Mouse (Mus musculus) stomach, embryonic 16.5 days (tissue): ENCODE data around the gene Erp27. TPM values are rescaled to one million over a fixed set of nuclear protein-coding genes. Genes with fewer than 3 reads are reported as not detected.
"Not testable (repeated sequence)": the region's sequence is repeated elsewhere in the genome, so short reads cannot be mapped to it uniquely, and the experiment has no call there.

Source experiments
- ATAC-seq: fragments of 200-750 bp; cut with Nextera tagmentation; 2 replicates; pipeline ENCODE4 v1.8.0; 2017; ENCODE audit warnings: moderate number of reproducible peaks, moderate TSS enrichment; ENCODE audit not compliant: insufficient read depth, low FRiP score
- H3K27ac ChIP-seq: fragments of 300-500 bp; sonication (generic); 2 replicates; pipeline ENCODE4 v1.5.1; 2014; ENCODE audit warnings: low read length
- H3K27me3 ChIP-seq: fragments of 300-500 bp; sonication (generic); 2 replicates; pipeline ENCODE4 v1.6.1; 2014; ENCODE audit warnings: low read length, control low read depth, mixed read lengths; ENCODE audit not compliant: control insufficient read depth, insufficient read depth
- H3K36me3 ChIP-seq: fragments of 300-500 bp; sonication (generic); 2 replicates; pipeline ENCODE4 v1.6.1; 2014; ENCODE audit warnings: low read length; ENCODE audit not compliant: control insufficient read depth, insufficient read depth
- H3K4me1 ChIP-seq: fragments of 300-500 bp; sonication (generic); 2 replicates; pipeline ENCODE4 v1.6.1; 2014; ENCODE audit warnings: low read length, control low read depth, mixed read lengths; ENCODE audit not compliant: control insufficient read depth, insufficient read depth
- H3K4me2 ChIP-seq: fragments of 300-500 bp; sonication (generic); 2 replicates; pipeline ENCODE4 v1.6.1; 2014; ENCODE audit warnings: low read depth, low read length, mixed read lengths
- H3K4me3 ChIP-seq: fragments of 300-500 bp; sonication (generic); replicated peaks from 2 replicates; pipeline ENCODE4 v1.5.1; 2014; ENCODE audit warnings: mild to moderate bottlenecking, low read length
- H3K9ac ChIP-seq: fragments of 300-500 bp; sonication (generic); 2 replicates; pipeline ENCODE4 v1.6.1; 2014; ENCODE audit warnings: low read length
- H3K9me3 ChIP-seq: fragments of 300-500 bp; sonication (generic); replicated peaks from 2 replicates; pipeline ENCODE4 v1.6.1; 2016; ENCODE audit warnings: low read length, control low read depth; ENCODE audit not compliant: control insufficient read depth
- WGBS: fragments of 180-500 bp; shearing (Covaris S2); extraction: QIAGEN DNeasy Blood & Tissue Kit; methylation state at CpG from one replicate; pipeline ENCODE4 v1.1.7; 2014; 5-methylcytosine and 5-hydroxymethylcytosine counted together
- polyA plus RNA-seq: library from polyadenylated mRNA; unstranded; fragments of >200 nt; fragmentation: Nextera tagmentation; extraction: Ambion mirVana; gene quantifications from 2 replicates; pipeline ENCODE4 v1.2.1, GENCODE M21; 2015

Gene Erp27
- 41.0 and 44.8 TPM in 2 replicates for polyA plus RNA-seq

GRCm38 (mm10) chr6:136922080-136922479 lies at the start of gene Erp27:
Gene Erp27 (minus strand): TSS chr6:136922180.
- Histone ChIP-seq H3K36me3 (no peaks in the 10 kb centered on the region), H3K27ac (0 out of 2 replicates have a peak within 1 kb of the TSS, but pooled peaks have one; percentile 18), H3K9me3 (no peaks in the 10 kb centered on the region), H3K4me3 (no peak within 1 kb of the TSS), H3K27me3 (no peaks in the 10 kb centered on the region), H3K4me1 (no peaks in the 10 kb centered on the region; the same call in 1 of the 2 replicates), H3K9ac (peak within 1 kb of the TSS; percentile 22), H3K4me2 (no peak within 1 kb of the TSS)
- WGBS = 56% methylated on average over 5 of the region's 5 CpGs
- ATAC-seq = 0 out of 2 replicates have a peak, but pooled peaks have one; percentile 47

GRCm38 (mm10) chr6:136968877-136969276 lies 46.9 kb upstream of the Erp27 start:
- peak overlapping the region; percentile 53; the same call in 1 of the 2 replicates for H3K27ac ChIP-seq
- WGBS = 14% methylated on average over 4 of the region's 4 CpGs

GRCm38 (mm10) chr6:136967466-136967865 lies 45.5 kb upstream of the Erp27 start:
- H3K9me3 ChIP-seq = no peaks in the 10 kb centered on the region
- H3K4me2 ChIP-seq = no peak overlapping the region
- no peak overlapping the region for H3K9ac ChIP-seq
- H3K27me3 ChIP-seq = no peaks in the 10 kb centered on the region
- H3K4me3 ChIP-seq = no peak overlapping the region
- peaks cover 3% of the 10 kb centered on the region; the same call in 1 of the 2 replicates for H3K4me1 ChIP-seq
- no peak for ATAC-seq
- 70% methylated on average over 4 of the region's 4 CpGs for WGBS
- no peak overlapping the region for H3K27ac ChIP-seq
- no peaks in the 10 kb centered on the region for H3K36me3 ChIP-seq

More at GRCm38 (mm10) chr6:136968877-136969276, 46.9 kb upstream of the Erp27 start:
- H3K9me3 ChIP-seq, H3K4me2 ChIP-seq, H3K36me3 ChIP-seq, H3K4me3 ChIP-seq, H3K27me3 ChIP-seq, H3K4me1 ChIP-seq, H3K9ac ChIP-seq: not testable (repeated sequence)
- ATAC-seq = peak; percentile 72

GRCm38 (mm10) chr6:136965912-136966311 lies 43.9 kb upstream of the Erp27 start:
- H3K4me2 ChIP-seq = no peak overlapping the region
- no peak overlapping the region for H3K4me3 ChIP-seq
- WGBS = 66% methylated on average over 10 of the region's 10 CpGs
- no peak for ATAC-seq
- no peaks in the 10 kb centered on the region for H3K27me3 ChIP-seq
- H3K27ac ChIP-seq = no peak overlapping the region
- H3K9me3 ChIP-seq = no peaks in the 10 kb centered on the region
- H3K9ac ChIP-seq = no peak overlapping the region
- peaks cover 3% of the 10 kb centered on the region; the same call in 1 of the 2 replicates for H3K4me1 ChIP-seq
- no peaks in the 10 kb centered on the region for H3K36me3 ChIP-seq

- Histone ChIP-seq H3K36me3 (no peaks in the 10 kb centered on the region), H3K9me3 (no peaks in the 10 kb centered on the region), H3K4me2 (no peak overlapping the region), H3K4me1 (peaks cover 3% of the 10 kb centered on the region; the same call in 1 of the 2 replicates), H3K9ac (no peak overlapping the region), H3K4me3 (no peak overlapping the region), H3K27ac (no peak overlapping the region), H3K27me3 (no peaks in the 10 kb centered on the region)
- WGBS = 57% methylated on average over 13 of the region's 13 CpGs
- ATAC-seq = no peak
Measured at GRCm38 (mm10) chr6:136964609-136965510, 42.9 kb upstream of the Erp27 start.

- H3K4me3 ChIP-seq = no peak overlapping the region
- no peaks in the 10 kb centered on the region for H3K27me3 ChIP-seq
- H3K36me3 ChIP-seq = no peaks in the 10 kb centered on the region
- no peak for ATAC-seq
- WGBS = 72% methylated on average over 11 of the region's 11 CpGs
- no peaks in the 10 kb centered on the region for H3K9me3 ChIP-seq
- no peak overlapping the region for H3K9ac ChIP-seq
- no peaks in the 10 kb centered on the region for H3K4me1 ChIP-seq
- H3K27ac ChIP-seq = no peak overlapping the region
- H3K4me2 ChIP-seq = no peak overlapping the region
Measured at GRCm38 (mm10) chr6:136962957-136963356, 41.0 kb upstream of the Erp27 start.

GRCm38 (mm10) chr6:136959131-136959530 lies 37.2 kb upstream of the Erp27 start:
- Histone ChIP-seq H3K27ac (no peak overlapping the region), H3K9me3 (no peaks in the 10 kb centered on the region), H3K4me2 (no peak overlapping the region), H3K27me3 (no peaks in the 10 kb centered on the region), H3K4me1 (no peaks in the 10 kb centered on the region), H3K4me3 (no peak overlapping the region), H3K36me3 (no peaks in the 10 kb centered on the region), H3K9ac (no peak overlapping the region)
- 50% methylated on average over 11 of the region's 11 CpGs for WGBS
- ATAC-seq = no peak

GRCm38 (mm10) chr6:136957062-136957461 lies 35.1 kb upstream of the Erp27 start:
- no peak for ATAC-seq
- H3K27me3 ChIP-seq = no peaks in the 10 kb centered on the region
- 70% methylated on average over 7 of the region's 7 CpGs for WGBS

GRCm38 (mm10) chr6:136955240-136955639 lies 33.3 kb upstream of the Erp27 start:
- H3K36me3 ChIP-seq = no peaks in the 10 kb centered on the region

More at GRCm38 (mm10) chr6:136957062-136957461, 35.1 kb upstream of the Erp27 start:
- H3K4me1 ChIP-seq = no peaks in the 10 kb centered on the region
- H3K4me2 ChIP-seq = no peak overlapping the region
- no peaks in the 10 kb centered on the region for H3K36me3 ChIP-seq
- no peak overlapping the region for H3K4me3 ChIP-seq
- H3K27ac ChIP-seq = no peak overlapping the region
- no peaks in the 10 kb centered on the region for H3K9me3 ChIP-seq
- no peak overlapping the region for H3K9ac ChIP-seq

More at GRCm38 (mm10) chr6:136955240-136955639, 33.3 kb upstream of the Erp27 start:
- no peak for ATAC-seq
- Histone ChIP-seq H3K4me3 (no peak overlapping the region), H3K4me1 (no peaks in the 10 kb centered on the region), H3K9ac (no peak overlapping the region), H3K27me3 (no peaks in the 10 kb centered on the region), H3K9me3 (no peaks in the 10 kb centered on the region), H3K27ac (no peak overlapping the region), H3K4me2 (no peak overlapping the region)
- WGBS = 86% methylated on average over 3 of the region's 3 CpGs
